Mouse (Mus musculus) lung, adult 2 months (tissue): ENCODE results near the gene Tmem181a.
"Not testable (repeated sequence)": the region's sequence is repeated elsewhere in the genome, so short reads cannot be mapped to it uniquely, and the experiment has no call there.

Experiments
- CTCF ChIP-seq: fragments of 200-500 bp; IDR thresholded peaks from 2 replicates; pipeline ENCODE4 v1.5.1; 2011; ENCODE audit warnings: mild to moderate bottlenecking, low read length, control low read depth; ENCODE audit not compliant: insufficient read depth
- POLR2A ChIP-seq: fragments of 200-500 bp; IDR thresholded peaks from 2 replicates; pipeline ENCODE4 v1.6.1; 2011; ENCODE audit warnings: low read depth, mild to moderate bottlenecking, control low read depth, low read length, borderline replicate concordance; ENCODE audit errors: extremely low read depth

- not testable (repeated sequence) for TF ChIP-seq CTCF, POLR2A
Observed at GRCm38 (mm10) chr17:6325021-6325420, 68.4 kb downstream of the Tmem181a start.
